Mouse (Mus musculus) ES-Bruce4 (cell line): ENCODE data around the gene Dpp8.

ENCODE experiments used
- CTCF ChIP-seq: IDR thresholded peaks from one replicate; pipeline ENCODE4 v1.8.1; 2011; ENCODE audit warnings: low read depth, low read length
- EP300 ChIP-seq: IDR thresholded peaks from 2 replicates; pipeline ENCODE4 v1.6.1; 2011; ENCODE audit warnings: low read depth, low read length; ENCODE audit not compliant: insufficient read depth
- POLR2A ChIP-seq: IDR thresholded peaks from one replicate; pipeline ENCODE4 v1.8.1; 2011; ENCODE audit warnings: low read length; ENCODE audit not compliant: insufficient read depth

DNA sequence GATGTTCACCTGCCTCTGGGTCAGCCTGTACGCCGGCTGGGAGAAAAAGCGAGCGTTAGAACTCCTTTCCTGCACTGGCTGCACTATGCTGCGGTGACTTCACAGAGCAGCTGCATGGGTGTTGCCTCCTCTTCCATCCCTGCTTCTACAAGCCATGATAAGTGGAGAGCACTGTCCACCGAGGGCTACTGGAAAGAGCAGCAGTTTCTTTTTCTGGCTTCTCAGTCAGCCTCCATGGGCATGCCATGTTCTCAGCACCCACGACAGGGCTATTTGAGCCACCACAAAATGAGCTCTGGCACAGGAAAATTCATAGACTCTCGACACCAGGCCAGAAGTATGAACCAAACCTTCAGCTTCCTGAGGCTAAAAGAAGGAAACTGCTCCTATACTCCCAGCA lies 26.5 kb upstream of the Dpp8 start:
- TF ChIP-seq CTCF = no peak
- no peak for TF ChIP-seq POLR2A
- TF ChIP-seq EP300 = no peak
